25 mouse cellular contexts compared by ENCODE assay signal in the genomic region with DNA sequence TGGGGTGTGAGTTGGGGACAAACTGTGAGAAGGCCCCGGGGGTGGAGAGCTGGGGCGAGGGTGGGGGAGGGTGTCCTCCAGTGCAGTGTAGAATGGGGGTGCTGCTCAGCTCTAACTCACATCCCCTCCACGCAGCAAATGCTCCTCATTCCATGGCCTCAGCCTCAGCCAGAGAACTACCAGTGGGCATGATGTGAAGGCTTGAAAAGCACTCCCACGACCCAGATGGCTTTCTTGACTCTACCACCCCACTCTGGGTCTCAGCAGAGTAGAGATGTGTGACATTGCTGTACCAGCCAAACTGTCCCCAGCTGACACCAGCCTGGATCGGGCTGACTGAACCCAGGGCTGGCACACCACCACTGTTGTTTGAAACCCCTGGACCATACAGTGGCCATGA. TPM values are rescaled to one million over a fixed set of nuclear protein-coding genes. Genes with fewer than 3 reads are reported as not detected.
A peak's percentile ranks its signal among the peaks of the same experiment; 100 is the strongest.
DNase-seq lines count a peak whose midpoint lies in the region; ATAC-seq and TF ChIP-seq lines count a peak whose summit lies in the region.
"Had no signal": no experiment of that assay in that cellular context is flagged by ENCODE, and none has a peak within 500 bp of the region (broad histone marks: within the 10 kb centered on the region; RNA-seq: fewer than 3 reads in every experiment).

No protein-coding gene starts in this region.

- H3K27me3 ChIP-seq in lung, postnatal 0 days (replicated peaks; ENCODE audit: insufficient read depth, low read length): no peaks in the 10 kb centered on the region
- H3K27me3 ChIP-seq in stomach, postnatal 0 days (ENCODE audit: control insufficient read depth, insufficient read depth, low read length): no peaks in the 10 kb centered on the region
- H3K27me3 ChIP-seq: forebrain, embryonic 13.5 days had no signal

- H3K9me3 ChIP-seq in lung, postnatal 0 days (ENCODE audit: low read length): no peaks in the 10 kb centered on the region
- no peaks in the 10 kb centered on the region for H3K9me3 ChIP-seq in stomach, postnatal 0 days (ENCODE audit: control insufficient read depth, low read length)
- H3K9me3 ChIP-seq: forebrain, embryonic 10.5 days; forebrain, embryonic 13.5 days; heart, embryonic 10.5 days; heart, embryonic 13.5 days had no signal

- TF ChIP-seq CTCF in lung, postnatal 0 days (IDR thresholded peaks at IDR 0.05): no peak
- TF ChIP-seq CTCF in stomach, postnatal 0 days (IDR thresholded peaks at IDR 0.05; ENCODE audit: low read depth): no peak

- H3K4me2 ChIP-seq in lung, postnatal 0 days (replicated peaks; ENCODE audit: low read depth, low read length): no peak overlapping the region
- H3K4me2 ChIP-seq in stomach, postnatal 0 days (replicated peaks; ENCODE audit: low read depth): no peak overlapping the region
- H3K4me2 ChIP-seq: forebrain, embryonic 13.5 days; heart, embryonic 13.5 days; hindbrain, embryonic 14.5 days had no signal

- peak; percentile 30 for DNase-seq in layer of hippocampus, adult 11-12 months (ENCODE audit: low spot score)
- DNase-seq in layer of hippocampus, adult 9-10 months (ENCODE audit: low spot score): no peak
- DNase-seq in lung, postnatal 0 days (ENCODE audit: low spot score): no peak
- no peak for DNase-seq in lung, postnatal 10 days
- peak; percentile 65 for DNase-seq in brain, adult 2 months (ENCODE audit: low read depth, low spot score)
- DNase-seq in stomach, postnatal 0 days (ENCODE audit: low spot score): no peak
- no peak for DNase-seq in cerebellum, adult 11-12 months
- DNase-seq: adrenal gland, adult 2 months; adrenal gland, postnatal 14 days; cerebellum, adult 18-20 months; cerebellum, adult 9-10 months; cerebellum, postnatal 14 days; gastrocnemius, postnatal 25 days; heart, adult 18-20 months; heart, postnatal 14 days; heart, postnatal 4 days had no signal

- H3K4me3 ChIP-seq in lung, postnatal 0 days (ENCODE audit: low read depth, low read length): no peak overlapping the region
- H3K4me3 ChIP-seq in stomach, postnatal 0 days (ENCODE audit: low read depth, low read length): no peak overlapping the region
- H3K4me3 ChIP-seq: forebrain, embryonic 10.5 days; forebrain, embryonic 13.5 days; heart, embryonic 10.5 days; heart, embryonic 13.5 days had no signal

- 0 out of 2 replicates have a peak overlapping the region, but pooled peaks have one; percentile 5 for H3K27ac ChIP-seq in lung, postnatal 0 days (ENCODE audit: low read length)
- H3K27ac ChIP-seq in stomach, postnatal 0 days (replicated peaks): no peak overlapping the region
- H3K27ac ChIP-seq: forebrain, embryonic 10.5 days; forebrain, embryonic 13.5 days; heart, embryonic 10.5 days; heart, embryonic 13.5 days; hindbrain, embryonic 14.5 days; hindbrain, postnatal 0 days had no signal

- H3K36me3 ChIP-seq in lung, postnatal 0 days (ENCODE audit: insufficient read depth, low read length): peaks cover 28% of the 10 kb centered on the region; the same call in 1 of the 2 replicates
- peaks cover 24% of the 10 kb centered on the region for H3K36me3 ChIP-seq in stomach, postnatal 0 days (ENCODE audit: control insufficient read depth, insufficient read depth, low read length)

- no peak for ATAC-seq in lung, postnatal 0 days
- 0 out of 2 replicates have a peak, but pooled peaks have one; percentile 24 for ATAC-seq in stomach, postnatal 0 days (ENCODE audit: low FRiP score, low TSS enrichment)
- ATAC-seq: CD4-positive, CD25-positive, alpha-beta regulatory T cell, adult 4 months; forebrain, embryonic 13.5 days; forebrain, embryonic 16.5 days; hindbrain, postnatal 0 days had no signal

- 87% methylated on average over 5 of the region's 5 CpGs for whole genome bisulfite sequencing in lung, postnatal 0 days
- WGBS in stomach, postnatal 0 days: 87% methylated on average over 5 of the region's 5 CpGs

- H3K4me1 ChIP-seq in lung, postnatal 0 days (ENCODE audit: insufficient read depth, low read depth, low read length): no peaks in the 10 kb centered on the region
- no peaks in the 10 kb centered on the region for H3K4me1 ChIP-seq in stomach, postnatal 0 days (replicated peaks; ENCODE audit: control insufficient read depth, insufficient read depth)
- H3K4me1 ChIP-seq: forebrain, embryonic 13.5 days had no signal

- H3K9ac ChIP-seq in lung, postnatal 0 days (replicated peaks; ENCODE audit: low read depth): no peak overlapping the region
- H3K9ac ChIP-seq in stomach, postnatal 0 days (ENCODE audit: low read length): no peak overlapping the region
- H3K9ac ChIP-seq: forebrain, embryonic 13.5 days; heart, embryonic 13.5 days; hindbrain, embryonic 14.5 days had no signal

- no peak for TF ChIP-seq EP300 in lung, postnatal 0 days (IDR thresholded peaks at IDR 0.05)
- no peak for TF ChIP-seq EP300 in stomach, postnatal 0 days (optimal IDR thresholded peaks at IDR 0.05)

RNA-seq across cellular contexts. Expression of gene Cat, which starts 32.4 kb away (rescaled TPM):
- polyA plus RNA-seq in lung, postnatal 0 days (2015; fragmentation: Nextera tagmentation; extraction: Ambion mirVana): 91.9 and 98.4 TPM in 2 replicates
- polyA plus RNA-seq in stomach, postnatal 0 days (2015; fragmentation: Nextera tagmentation; extraction: Ambion mirVana): 42.2 and 54.1 TPM in 2 replicates

RNA-seq across cellular contexts. Expression of gene Elf5, which starts 41.1 kb away (rescaled TPM):
- polyA plus RNA-seq in lung, postnatal 0 days (2015; fragmentation: Nextera tagmentation; extraction: Ambion mirVana): 9.9 and 14.5 TPM in 2 replicates
- 14.2 and 14.4 TPM in 2 replicates for polyA plus RNA-seq in stomach, postnatal 0 days (2015; fragmentation: Nextera tagmentation; extraction: Ambion mirVana)
- polyA plus RNA-seq: adrenal gland, adult 2 months; CD4-positive, CD25-positive, alpha-beta regulatory T cell, adult 4 months; forebrain, embryonic 13.5 days; forebrain, embryonic 16.5 days; heart, embryonic 10.5 days; heart, embryonic 13.5 days; hindbrain, embryonic 11.5 days; hindbrain, embryonic 14.5 days; hindbrain, postnatal 0 days had no signal

Comparison
In these comparisons a context has a peak if more than half of its experiments do, and no peak if none do; other contexts are left out.
1. DNase-seq: peak in layer of hippocampus, adult 11-12 months (single experiment) and brain, adult 2 months (single experiment); none in layer of hippocampus, adult 9-10 months (single experiment), lung, postnatal 0 days (single experiment), lung, postnatal 10 days (single experiment), stomach, postnatal 0 days (single experiment) and cerebellum, adult 11-12 months (single experiment).